Mouse (Mus musculus) forebrain, embryonic 16.5 days (tissue): Measurements from ENCODE around the gene Nkd1. TPM values are rescaled to one million over a fixed set of nuclear protein-coding genes. Genes with fewer than 3 reads are reported as not detected.

ENCODE experiments used
- ATAC-seq: fragments of 200-750 bp; cut with Nextera tagmentation; 2 replicates; pipeline ENCODE4 v1.8.0; 2017; ENCODE audit warnings: mild to moderate bottlenecking, moderate library complexity
- H3K27ac ChIP-seq: fragments of 300-500 bp; sonication (generic); 2 replicates; pipeline ENCODE4 v1.5.1; 2014; ENCODE audit warnings: low read length, control low read depth
- H3K27me3 ChIP-seq: fragments of 300-500 bp; sonication (generic); replicated peaks from 2 replicates; pipeline ENCODE4 v1.6.1; 2014; ENCODE audit warnings: low read length; ENCODE audit not compliant: control insufficient read depth, insufficient read depth
- H3K36me3 ChIP-seq: fragments of 300-500 bp; sonication (generic); 2 replicates; pipeline ENCODE4 v1.6.1; 2014; ENCODE audit not compliant: control insufficient read depth, insufficient read depth
- H3K4me1 ChIP-seq: fragments of 300-500 bp; sonication (generic); replicated peaks from 2 replicates; pipeline ENCODE4 v1.6.1; 2014; ENCODE audit warnings: low read length; ENCODE audit not compliant: control insufficient read depth, insufficient read depth
- H3K4me2 ChIP-seq: fragments of 300-500 bp; sonication (generic); 2 replicates; pipeline ENCODE4 v1.6.1; 2014; ENCODE audit warnings: mild to moderate bottlenecking, low read length, control low read depth
- H3K4me3 ChIP-seq: fragments of 300-500 bp; sonication (generic); replicated peaks from 2 replicates; pipeline ENCODE4 v1.5.1; 2014; ENCODE audit warnings: mild to moderate bottlenecking, low read length, control low read depth
- H3K9ac ChIP-seq: fragments of 300-500 bp; sonication (generic); replicated peaks from 2 replicates; pipeline ENCODE4 v1.6.1; 2014; ENCODE audit warnings: low read depth, low read length, control low read depth
- H3K9me3 ChIP-seq: fragments of 300-500 bp; sonication (generic); 2 replicates; pipeline ENCODE4 v1.6.1; 2016; ENCODE audit warnings: low read length; ENCODE audit not compliant: control insufficient read depth
- whole genome bisulfite sequencing: fragments of 180-500 bp; shearing (Covaris S2); extraction: QIAGEN DNeasy Blood & Tissue Kit; methylation state at CpG from one replicate; pipeline ENCODE4 v1.1.7; 2014; 5-methylcytosine and 5-hydroxymethylcytosine counted together
- polyA plus RNA-seq: library from polyadenylated mRNA; unstranded; fragments of >200 nt; fragmentation: Nextera tagmentation; extraction: Ambion mirVana; gene quantifications from 2 replicates; pipeline ENCODE4 v1.2.1, GENCODE M21; 2015

Nkd1 gene
- polyA plus RNA-seq, 1 experiment from 2014 or later = 28.3 TPM

DNA sequence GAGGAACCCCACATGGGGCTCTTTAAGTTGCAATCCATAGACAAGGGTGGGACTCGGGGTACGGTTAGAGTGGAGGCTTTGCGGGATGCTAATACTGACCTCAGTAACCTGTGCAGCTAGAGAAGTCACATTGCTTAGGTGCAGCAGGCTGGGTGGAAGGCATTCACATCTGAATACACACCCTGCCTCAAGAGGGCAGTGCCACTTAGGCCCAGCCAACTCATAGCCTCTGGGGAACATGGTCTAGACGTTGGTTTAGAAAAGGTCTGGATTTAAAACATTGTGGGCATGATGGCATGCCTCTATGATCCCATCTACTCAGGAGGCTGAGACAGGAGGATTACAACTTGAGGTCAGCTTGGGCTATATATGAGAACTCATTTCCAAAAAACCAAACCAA is 8.6 kb downstream of the Nkd1 start:
- no peak overlapping the region for H3K4me3 ChIP-seq
- no peak overlapping the region for H3K9ac ChIP-seq
- no peak for ATAC-seq
- 89% methylated on average over 4 of the region's 4 CpGs for WGBS
- H3K27me3 ChIP-seq = no peaks in the 10 kb centered on the region
- no peak overlapping the region for H3K27ac ChIP-seq
- H3K9me3 ChIP-seq = no peaks in the 10 kb centered on the region
- H3K36me3 ChIP-seq = no peaks in the 10 kb centered on the region
- H3K4me2 ChIP-seq = no peak overlapping the region
- peaks cover 8% of the 10 kb centered on the region; the same call in 1 of the 2 replicates for H3K4me1 ChIP-seq

DNA sequence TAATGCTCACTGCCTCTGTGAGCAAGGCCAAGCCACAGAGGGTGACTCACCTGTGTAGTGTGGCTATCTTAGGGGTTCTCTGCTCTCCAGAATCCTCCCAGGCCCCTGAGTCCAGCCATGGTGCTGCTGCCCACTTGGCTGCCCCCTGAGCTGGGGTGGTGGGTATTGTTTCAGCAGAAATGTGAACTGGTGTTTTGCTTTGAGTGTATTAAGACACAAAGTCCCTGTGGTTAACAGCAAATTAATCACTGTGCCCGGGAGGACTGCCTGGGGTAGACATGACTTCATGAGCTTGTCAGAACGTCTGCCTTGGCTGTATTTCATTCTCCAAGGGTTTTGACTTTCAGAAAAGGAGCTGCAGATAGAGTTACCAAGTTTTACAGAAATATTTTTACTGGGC is 15.9 kb downstream of the Nkd1 start:
- Histone ChIP-seq H3K4me3 (no peak overlapping the region), H3K36me3 (no peaks in the 10 kb centered on the region), H3K4me2 (no peak overlapping the region), H3K9ac (no peak overlapping the region), H3K9me3 (no peaks in the 10 kb centered on the region), H3K27ac (no peak overlapping the region), H3K27me3 (no peaks in the 10 kb centered on the region), H3K4me1 (peaks cover 14% of the 10 kb centered on the region)
- 45% methylated on average over 2 of the region's 2 CpGs for WGBS
- ATAC-seq = no peak

DNA sequence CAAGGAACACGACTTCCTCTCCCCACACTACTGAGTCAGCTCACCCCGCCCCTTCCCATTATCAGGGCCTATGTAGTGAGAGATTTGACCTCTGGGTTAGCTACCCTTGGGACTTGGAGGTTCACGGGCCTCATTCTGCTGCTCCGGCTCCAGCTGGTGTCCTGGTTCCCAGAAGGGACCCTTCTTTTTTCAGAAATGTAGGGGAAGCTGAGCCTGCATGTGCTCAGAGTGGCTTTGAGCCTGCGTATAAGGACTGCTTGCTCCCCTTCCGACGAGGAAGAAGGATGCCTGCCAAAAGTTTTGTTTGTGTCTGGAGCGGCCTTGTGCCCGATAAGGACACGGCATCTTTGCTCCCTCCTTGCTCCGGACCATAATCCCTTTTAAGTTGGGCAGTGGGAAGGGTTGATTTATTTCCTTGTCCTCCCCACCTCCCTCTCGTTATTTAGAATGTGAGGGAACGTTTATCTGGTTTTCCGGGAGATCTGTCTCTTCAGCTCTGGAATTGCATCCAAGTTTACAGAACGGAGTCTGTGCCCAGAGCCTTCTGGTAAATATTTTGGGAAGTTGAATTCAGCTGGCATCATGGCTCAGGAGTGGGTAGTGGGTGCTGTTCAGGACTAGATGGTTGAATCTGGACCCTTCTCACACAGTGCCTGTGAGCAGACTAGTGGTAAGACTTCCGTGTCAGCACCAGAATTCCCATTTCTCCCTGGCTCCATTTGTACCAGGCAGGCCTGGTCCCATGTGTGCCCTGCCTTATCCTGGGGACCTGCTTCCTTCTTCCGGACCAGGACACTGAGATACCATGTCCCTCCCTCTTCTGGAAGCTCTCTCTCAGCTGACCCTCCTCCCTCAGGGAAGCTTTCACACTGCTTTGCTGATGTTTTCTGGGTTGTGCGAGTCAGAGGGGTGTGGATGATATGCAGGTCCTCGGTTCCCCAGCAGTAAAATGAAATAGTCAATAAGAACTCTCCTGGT is 17.1 kb downstream of the Nkd1 start:
- no peak overlapping the region for H3K27ac ChIP-seq
- 0 out of 2 replicates have a peak overlapping the region, but pooled peaks have one; percentile 19 for H3K4me2 ChIP-seq
- peaks cover 14% of the 10 kb centered on the region for H3K4me1 ChIP-seq
- H3K9me3 ChIP-seq = no peaks in the 10 kb centered on the region
- 57% methylated on average over 19 of the region's 19 CpGs for WGBS
- no peaks in the 10 kb centered on the region for H3K36me3 ChIP-seq
- ATAC-seq = 0 out of 2 replicates have a peak, but pooled peaks have one; percentile 38
- H3K9ac ChIP-seq = no peak overlapping the region
- no peaks in the 10 kb centered on the region for H3K27me3 ChIP-seq
- H3K4me3 ChIP-seq = no peak overlapping the region

DNA sequence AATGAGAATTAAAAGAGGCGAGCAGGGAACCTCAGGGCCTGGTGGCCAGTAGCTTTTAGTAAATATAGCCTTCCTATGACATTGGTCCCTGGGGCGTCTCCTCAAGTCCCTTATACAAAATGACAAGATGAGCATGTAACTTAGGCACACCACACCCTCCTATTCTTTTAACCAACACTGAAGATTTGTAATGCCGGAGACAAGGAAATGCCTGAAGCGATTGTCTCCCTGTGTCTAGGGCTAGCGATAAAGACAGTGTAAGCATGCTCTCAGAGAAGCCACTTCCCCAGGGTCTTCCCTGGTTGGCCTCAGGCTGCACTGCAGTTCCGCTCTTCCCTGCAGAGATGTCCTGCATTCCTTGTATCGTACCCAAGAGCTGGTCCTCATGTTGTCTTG is 17.8 kb downstream of the Nkd1 start:
- Histone ChIP-seq H3K27ac (no peak overlapping the region), H3K36me3 (no peaks in the 10 kb centered on the region), H3K9ac (no peak overlapping the region), H3K4me3 (no peak overlapping the region), H3K9me3 (no peaks in the 10 kb centered on the region), H3K4me2 (no peak overlapping the region), H3K4me1 (peaks cover 14% of the 10 kb centered on the region), H3K27me3 (no peaks in the 10 kb centered on the region)
- no peak for ATAC-seq
- WGBS = 90% methylated on average over 7 of the region's 7 CpGs

DNA sequence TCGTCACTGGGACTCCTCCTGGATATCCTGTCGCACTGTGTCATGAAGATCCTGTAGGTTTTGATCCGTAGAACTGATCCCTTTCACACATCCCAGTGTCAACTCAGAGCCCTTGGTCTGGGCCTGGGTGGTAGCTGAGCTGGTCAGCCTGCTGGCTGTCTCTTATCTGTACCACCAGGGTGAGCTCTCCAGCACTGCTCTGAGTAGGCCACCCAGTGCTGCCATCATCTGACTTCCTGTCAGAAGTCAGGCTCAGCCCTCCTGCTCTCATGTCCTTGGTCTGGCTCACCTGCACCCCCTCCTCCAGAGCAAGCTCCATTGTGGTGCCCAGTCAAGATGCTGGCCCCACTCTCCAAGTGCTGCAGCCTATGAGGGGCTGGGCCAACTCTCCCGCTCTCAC is 18.8 kb downstream of the Nkd1 start:
- no peaks in the 10 kb centered on the region for H3K27me3 ChIP-seq
- H3K4me1 ChIP-seq = peaks cover 14% of the 10 kb centered on the region
- H3K36me3 ChIP-seq = no peaks in the 10 kb centered on the region
- H3K9ac ChIP-seq = no peak overlapping the region
- no peak for ATAC-seq
- 89% methylated on average over 4 of the region's 4 CpGs for WGBS
- no peak overlapping the region for H3K27ac ChIP-seq
- H3K9me3 ChIP-seq = no peaks in the 10 kb centered on the region
- no peak overlapping the region for H3K4me2 ChIP-seq
- no peak overlapping the region for H3K4me3 ChIP-seq

DNA sequence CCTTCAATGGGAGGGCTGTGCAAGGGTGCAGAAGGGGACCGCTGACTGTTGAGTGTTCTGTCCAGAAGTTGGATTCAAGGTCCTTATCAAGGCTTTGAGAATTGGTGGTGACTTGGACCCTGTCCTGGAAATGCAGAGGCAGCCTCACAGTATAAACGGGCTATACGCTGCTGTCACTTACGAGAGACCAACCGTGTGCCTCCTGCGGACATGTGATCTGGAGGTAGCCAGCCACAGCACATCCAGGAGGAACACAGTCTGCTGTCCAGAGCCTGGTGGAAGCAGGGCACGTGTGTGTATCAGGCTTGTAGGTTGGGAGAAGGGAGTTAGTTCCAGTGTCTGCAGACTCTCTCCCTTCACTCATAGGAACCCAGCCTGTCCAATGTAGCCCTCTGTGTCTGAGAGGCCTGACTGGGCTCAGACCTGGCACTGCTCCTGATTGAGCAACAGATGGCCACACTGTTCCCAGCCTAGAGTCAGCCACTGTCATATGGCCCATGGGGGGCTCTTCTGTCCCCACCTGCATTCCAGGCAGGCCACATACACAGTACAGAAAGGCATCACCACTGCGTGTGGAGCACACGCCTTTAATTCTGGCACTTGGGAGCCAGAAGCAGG is 21.6 kb downstream of the Nkd1 start:
- H3K4me2 ChIP-seq = no peak overlapping the region
- no peaks in the 10 kb centered on the region for H3K27me3 ChIP-seq
- no peak for ATAC-seq
- H3K9me3 ChIP-seq = no peaks in the 10 kb centered on the region
- no peak overlapping the region for H3K27ac ChIP-seq
- peaks cover 10% of the 10 kb centered on the region for H3K4me1 ChIP-seq
- H3K36me3 ChIP-seq = no peaks in the 10 kb centered on the region
- no peak overlapping the region for H3K4me3 ChIP-seq
- no peak overlapping the region for H3K9ac ChIP-seq
- WGBS = 86% methylated on average over 9 of the region's 9 CpGs

DNA sequence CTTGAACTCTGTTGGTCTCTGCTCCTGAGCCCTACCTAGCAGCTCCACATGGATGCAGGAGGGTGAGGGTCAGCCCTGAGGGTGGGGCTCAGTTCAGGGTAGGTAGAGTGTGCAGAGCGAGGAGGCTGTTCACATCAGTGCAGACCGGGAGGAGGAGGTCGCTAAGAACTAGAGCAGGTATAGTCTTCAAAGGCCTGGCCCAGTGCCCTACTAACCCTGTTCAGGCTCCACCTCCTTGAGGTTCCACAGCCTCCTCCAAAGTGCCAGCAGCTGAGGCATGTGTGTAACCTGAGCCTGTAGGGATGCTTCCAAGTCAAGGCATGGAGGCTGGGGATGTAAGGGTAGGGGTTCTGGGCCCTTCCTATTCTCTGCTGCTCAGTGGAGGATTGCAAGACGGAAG is 23.5 kb downstream of the Nkd1 start:
- Histone ChIP-seq H3K4me2 (no peak overlapping the region), H3K9ac (no peak overlapping the region), H3K27ac (no peak overlapping the region), H3K9me3 (0 out of 2 replicates have a peak, but pooled peaks cover 5% of the 10 kb centered on the region), H3K4me3 (no peak overlapping the region), H3K27me3 (no peaks in the 10 kb centered on the region), H3K36me3 (no peaks in the 10 kb centered on the region), H3K4me1 (no peaks in the 10 kb centered on the region)
- ATAC-seq = no peak
- 79% methylated on average over 4 of the region's 4 CpGs for WGBS

DNA sequence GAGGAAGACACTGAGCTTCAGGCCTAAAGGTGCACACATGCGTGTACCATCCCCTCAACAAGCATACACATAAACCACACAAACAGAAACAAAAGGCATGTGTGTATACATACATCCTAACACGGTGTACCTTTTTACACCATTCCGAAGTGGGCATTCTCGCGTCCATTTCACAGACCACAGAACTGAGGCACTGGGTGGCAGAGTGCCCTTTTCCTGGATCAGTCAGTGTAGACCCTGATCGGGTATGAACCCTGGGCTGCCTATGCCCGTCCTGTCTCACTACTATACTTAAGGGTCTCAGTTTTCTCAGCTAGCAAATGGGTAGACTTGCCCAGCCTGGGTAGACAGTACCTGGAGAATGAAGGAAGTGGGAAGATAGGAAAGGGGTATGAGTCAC is 24.3 kb downstream of the Nkd1 start:
- H3K4me2 ChIP-seq = no peak overlapping the region
- H3K36me3 ChIP-seq = no peaks in the 10 kb centered on the region
- no peak for ATAC-seq
- H3K9ac ChIP-seq = no peak overlapping the region
- 0 out of 2 replicates have a peak, but pooled peaks cover 5% of the 10 kb centered on the region for H3K9me3 ChIP-seq
- H3K27ac ChIP-seq = no peak overlapping the region
- WGBS = 94% methylated on average over 7 of the region's 7 CpGs
- H3K4me1 ChIP-seq = no peaks in the 10 kb centered on the region
- no peak overlapping the region for H3K4me3 ChIP-seq
- H3K27me3 ChIP-seq = no peaks in the 10 kb centered on the region

DNA sequence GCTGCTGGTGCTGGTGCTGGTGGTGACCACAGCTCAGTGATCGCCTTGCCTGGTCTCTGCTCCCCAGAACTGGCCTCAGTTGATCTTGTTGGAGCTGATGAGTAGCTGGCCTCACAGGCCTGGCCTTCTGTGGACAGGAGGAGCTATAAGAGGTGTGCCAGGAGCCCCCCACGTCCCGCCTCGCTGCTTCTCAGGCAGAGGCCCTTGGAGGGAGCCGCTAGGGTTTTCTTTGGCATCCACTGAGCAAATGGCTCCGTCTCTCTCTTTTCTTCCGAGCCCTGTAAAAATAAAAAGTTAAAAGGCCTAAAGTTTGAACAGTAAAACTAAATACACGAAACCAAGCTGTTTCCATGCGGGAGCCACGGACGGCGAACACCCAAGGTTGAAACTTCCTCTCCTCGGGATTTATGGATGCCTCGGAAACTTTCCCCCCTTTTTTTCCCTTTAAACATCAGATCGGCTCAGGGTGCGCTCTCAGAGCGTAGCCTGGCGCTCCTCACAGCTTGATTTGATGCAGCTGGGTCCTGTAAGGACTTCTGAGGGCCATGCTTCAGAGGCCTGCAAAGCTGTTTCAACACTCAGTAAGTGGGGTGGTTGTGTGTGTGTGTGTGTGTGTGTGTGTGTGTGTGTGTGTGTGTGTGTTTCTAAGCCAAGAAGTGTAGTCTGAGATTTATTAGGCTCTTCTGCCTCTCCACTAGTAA is 25.0 kb downstream of the Nkd1 start:
- no peak for ATAC-seq
- Histone ChIP-seq H3K4me2 (no peak overlapping the region), H3K4me3 (no peak overlapping the region), H3K27me3 (no peaks in the 10 kb centered on the region), H3K9ac (no peak overlapping the region), H3K36me3 (no peaks in the 10 kb centered on the region), H3K27ac (no peak overlapping the region), H3K9me3 (0 out of 2 replicates have a peak, but pooled peaks cover 5% of the 10 kb centered on the region), H3K4me1 (no peaks in the 10 kb centered on the region)
- WGBS = 77% methylated on average over 18 of the region's 18 CpGs
